Mouse (Mus musculus): Measurements from ENCODE around the gene Hemgn. TPM values are rescaled to one million over a fixed set of nuclear protein-coding genes. Genes with fewer than 3 reads are reported as not detected.

Gene Hemgn
- total and polyA plus RNA-seq, 2 experiments: not detected

DNA sequence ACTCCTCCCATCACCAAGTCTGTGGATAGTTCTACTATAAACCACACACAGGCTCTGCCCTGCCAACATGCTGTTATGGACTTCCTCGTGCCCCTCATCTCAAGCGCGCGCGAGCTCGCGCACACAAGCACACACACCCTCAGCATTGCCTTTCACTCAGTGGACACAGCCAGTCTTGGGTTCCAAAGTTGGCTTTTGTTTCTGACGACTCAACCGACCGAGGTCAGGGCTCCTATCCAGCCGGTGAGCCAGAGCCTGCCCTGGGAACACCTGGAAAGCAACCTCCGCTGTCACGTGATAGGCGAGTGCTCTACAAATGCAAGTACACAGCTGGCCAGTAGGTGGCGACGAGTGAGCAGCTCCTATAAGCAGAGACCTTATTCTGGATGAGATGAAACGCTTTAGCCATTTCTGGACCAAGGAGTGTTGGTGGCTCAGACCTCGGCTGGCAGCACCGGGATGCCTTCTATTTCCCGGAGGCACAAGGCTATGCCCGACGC is 38.4 kb downstream of the Hemgn start:
- H3K36me3 ChIP-seq (ENCODE audit: control insufficient read depth, insufficient read depth, low read length): peaks cover 10% of the 10 kb centered on the region
- peak overlapping the region; percentile 8; the same call in 1 of the 2 replicates for H3K9ac ChIP-seq (ENCODE audit: low read depth, low read length)
- H3K4me1 ChIP-seq (ENCODE audit: control insufficient read depth, insufficient read depth, low read length): peaks cover 2% of the 10 kb centered on the region; the same call in 1 of the 2 replicates
- DNase-seq (ENCODE audit: extremely low read depth, low read depth, low spot score): peak; percentile 89
- WGBS: 18% methylated on average over 22 of the region's 22 CpGs
- H3K79me2 ChIP-seq (ENCODE audit: control insufficient read depth, insufficient read depth, low read length): no peaks in the 10 kb centered on the region
- H3K27ac ChIP-seq (replicated peaks; ENCODE audit: insufficient read depth, low read depth, low read length): no peak overlapping the region
- no peaks in the 10 kb centered on the region for H3K27me3 ChIP-seq (ENCODE audit: control insufficient read depth, insufficient read depth, low read length)
- H3K4me3 ChIP-seq (ENCODE audit: insufficient read depth, low read depth, low read length): peak overlapping the region; percentile 40
- TF ChIP-seq POLR2A (IDR thresholded peaks at IDR 0.05; ENCODE audit: extremely low read depth, insufficient read depth, low read length) (no peak), CTCF (IDR thresholded peaks at IDR 0.05; ENCODE audit: low read depth, low read length) (peak; percentile 89)

DNA sequence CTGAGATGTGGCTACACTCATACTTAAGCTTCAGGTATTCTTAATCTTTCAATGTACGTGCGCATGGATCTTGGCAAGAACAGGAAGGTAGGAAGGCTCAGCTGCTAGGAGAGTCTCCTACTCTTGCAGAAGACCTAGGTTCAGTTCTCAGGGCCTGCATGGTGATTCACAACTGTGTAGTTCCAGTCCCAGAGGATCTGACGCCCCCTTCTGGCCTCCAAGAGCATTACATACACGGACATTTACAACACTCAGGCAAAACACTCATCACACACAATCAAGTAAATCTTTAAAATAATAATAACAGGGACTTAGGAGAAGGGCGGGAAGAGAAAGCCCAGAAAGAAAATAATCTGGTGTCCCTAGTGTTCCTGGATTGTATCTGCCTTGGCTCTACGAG is 38.9 kb downstream of the Hemgn start:
- Histone ChIP-seq H3K27ac (replicated peaks; ENCODE audit: insufficient read depth, low read depth, low read length) (no peak overlapping the region), H3K79me2 (ENCODE audit: control insufficient read depth, insufficient read depth, low read length) (no peaks in the 10 kb centered on the region), H3K27me3 (ENCODE audit: control insufficient read depth, insufficient read depth, low read length) (no peaks in the 10 kb centered on the region), H3K36me3 (ENCODE audit: control insufficient read depth, insufficient read depth, low read length) (peaks cover 7% of the 10 kb centered on the region), H3K4me1 (ENCODE audit: control insufficient read depth, insufficient read depth, low read length) (peaks cover 2% of the 10 kb centered on the region; the same call in 1 of the 2 replicates), H3K9ac (ENCODE audit: low read depth, low read length) (no peak overlapping the region), H3K4me3 (ENCODE audit: insufficient read depth, low read depth, low read length) (no peak overlapping the region)
- TF ChIP-seq POLR2A (IDR thresholded peaks at IDR 0.05; ENCODE audit: extremely low read depth, insufficient read depth, low read length) (no peak), CTCF (IDR thresholded peaks at IDR 0.05; ENCODE audit: low read depth, low read length) (peak; percentile 48; the same call in 1 of the 2 replicates)
- 54% methylated on average over 6 of the region's 6 CpGs for WGBS
- DNase-seq (ENCODE audit: extremely low read depth, low read depth, low spot score): no peak

DNA sequence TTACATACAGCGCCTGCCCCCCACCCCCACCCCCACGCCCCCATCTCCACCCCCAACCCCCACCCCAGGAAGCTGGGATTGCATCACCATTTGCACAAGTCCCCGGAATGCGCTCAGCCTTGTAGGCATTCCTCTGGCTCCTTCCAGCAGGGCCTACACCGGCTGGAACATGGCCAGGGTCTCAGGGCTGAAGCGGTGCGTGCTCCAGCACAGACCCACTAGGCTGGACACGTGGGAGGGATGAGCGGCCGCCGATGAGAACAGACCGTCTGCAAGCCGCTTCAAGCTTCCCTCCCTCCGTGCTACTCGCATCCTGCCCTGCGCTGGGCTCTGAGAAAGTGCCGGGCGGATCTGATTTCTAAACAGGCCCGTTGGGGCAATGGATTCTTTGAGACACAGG is 42.3 kb downstream of the Hemgn start:
- WGBS: 8% methylated on average over 19 of the region's 19 CpGs
- H3K36me3 ChIP-seq (ENCODE audit: control insufficient read depth, insufficient read depth, low read length): no peaks in the 10 kb centered on the region
- peaks cover 8% of the 10 kb centered on the region; the same call in 1 of the 2 replicates for H3K27me3 ChIP-seq (ENCODE audit: control insufficient read depth, insufficient read depth, low read length)
- H3K9ac ChIP-seq (ENCODE audit: low read depth, low read length): no peak overlapping the region
- H3K4me1 ChIP-seq (ENCODE audit: control insufficient read depth, insufficient read depth, low read length): peaks cover 2% of the 10 kb centered on the region; the same call in 1 of the 2 replicates
- TF ChIP-seq POLR2A (IDR thresholded peaks at IDR 0.05; ENCODE audit: extremely low read depth, insufficient read depth, low read length): no peak
- no peak for TF ChIP-seq CTCF (IDR thresholded peaks at IDR 0.05; ENCODE audit: low read depth, low read length)
- no peak overlapping the region for H3K4me3 ChIP-seq (ENCODE audit: insufficient read depth, low read depth, low read length)
- H3K79me2 ChIP-seq (ENCODE audit: control insufficient read depth, insufficient read depth, low read length): no peaks in the 10 kb centered on the region
- no peak overlapping the region for H3K27ac ChIP-seq (replicated peaks; ENCODE audit: insufficient read depth, low read depth, low read length)
- no peak for DNase-seq (ENCODE audit: extremely low read depth, low read depth, low spot score)

DNA sequence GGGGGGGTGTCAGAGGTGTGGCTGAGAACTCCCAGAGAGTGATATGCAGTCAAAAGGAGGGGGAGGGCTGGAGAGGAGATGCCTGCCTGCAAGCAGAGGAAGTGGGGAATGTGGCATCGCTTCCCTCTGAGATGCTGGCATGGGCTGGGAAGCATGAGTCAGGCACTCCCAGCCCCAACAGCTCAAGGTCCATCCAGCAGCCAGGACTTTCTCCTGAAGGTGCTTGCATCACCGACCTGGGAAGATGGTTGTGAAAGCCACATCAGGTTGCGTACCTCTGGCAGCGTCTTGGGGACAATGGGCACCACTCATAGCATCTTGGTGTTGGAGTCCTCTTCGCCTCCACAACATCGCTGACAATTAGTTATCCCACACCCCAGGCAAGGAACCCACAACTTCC is 42.9 kb downstream of the Hemgn start:
- no peak overlapping the region for H3K4me3 ChIP-seq (ENCODE audit: insufficient read depth, low read depth, low read length)
- H3K27ac ChIP-seq (replicated peaks; ENCODE audit: insufficient read depth, low read depth, low read length): no peak overlapping the region
- 38% methylated on average over 6 of the region's 6 CpGs for WGBS
- no peak for DNase-seq (ENCODE audit: extremely low read depth, low read depth, low spot score)
- TF ChIP-seq POLR2A (IDR thresholded peaks at IDR 0.05; ENCODE audit: extremely low read depth, insufficient read depth, low read length): no peak
- no peak for TF ChIP-seq CTCF (IDR thresholded peaks at IDR 0.05; ENCODE audit: low read depth, low read length)
- no peak overlapping the region for H3K9ac ChIP-seq (ENCODE audit: low read depth, low read length)
- no peaks in the 10 kb centered on the region for H3K36me3 ChIP-seq (ENCODE audit: control insufficient read depth, insufficient read depth, low read length)
- no peaks in the 10 kb centered on the region for H3K79me2 ChIP-seq (ENCODE audit: control insufficient read depth, insufficient read depth, low read length)
- peaks cover 2% of the 10 kb centered on the region; the same call in 1 of the 2 replicates for H3K4me1 ChIP-seq (ENCODE audit: control insufficient read depth, insufficient read depth, low read length)
- peaks cover 8% of the 10 kb centered on the region; the same call in 1 of the 2 replicates for H3K27me3 ChIP-seq (ENCODE audit: control insufficient read depth, insufficient read depth, low read length)

DNA sequence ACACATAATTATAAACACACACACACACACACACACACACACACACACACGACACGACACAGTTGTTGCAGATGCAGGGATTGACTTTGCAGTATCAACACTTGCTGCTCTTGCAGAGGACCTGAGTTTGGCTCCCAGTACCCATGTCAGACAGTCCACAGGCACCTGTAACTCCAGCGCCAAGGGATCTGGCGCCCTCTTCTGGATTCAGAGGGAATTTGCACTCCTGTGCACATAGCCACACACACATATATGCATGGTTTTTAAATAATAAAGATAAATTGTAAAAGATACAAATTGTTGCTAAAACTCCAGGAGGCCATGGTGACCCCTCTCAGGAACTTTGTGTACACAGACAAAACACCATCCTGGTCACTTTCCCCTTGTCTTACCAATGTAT is 44.2 kb downstream of the Hemgn start:
- H3K79me2 ChIP-seq (ENCODE audit: control insufficient read depth, insufficient read depth, low read length): no peaks in the 10 kb centered on the region
- H3K27me3 ChIP-seq (ENCODE audit: control insufficient read depth, insufficient read depth, low read length): peaks cover 8% of the 10 kb centered on the region; the same call in 1 of the 2 replicates
- no peak overlapping the region for H3K27ac ChIP-seq (replicated peaks; ENCODE audit: insufficient read depth, low read depth, low read length)
- WGBS: 69% methylated on average over 4 of the region's 4 CpGs
- H3K4me3 ChIP-seq (ENCODE audit: insufficient read depth, low read depth, low read length): no peak overlapping the region
- TF ChIP-seq POLR2A (IDR thresholded peaks at IDR 0.05; ENCODE audit: extremely low read depth, insufficient read depth, low read length): no peak
- TF ChIP-seq CTCF (IDR thresholded peaks at IDR 0.05; ENCODE audit: low read depth, low read length): peak; percentile 37; the same call in 1 of the 2 replicates
- no peak overlapping the region for H3K9ac ChIP-seq (ENCODE audit: low read depth, low read length)
- H3K4me1 ChIP-seq (ENCODE audit: control insufficient read depth, insufficient read depth, low read length): no peaks in the 10 kb centered on the region
- DNase-seq (ENCODE audit: extremely low read depth, low read depth, low spot score): no peak
- no peaks in the 10 kb centered on the region for H3K36me3 ChIP-seq (ENCODE audit: control insufficient read depth, insufficient read depth, low read length)

DNA sequence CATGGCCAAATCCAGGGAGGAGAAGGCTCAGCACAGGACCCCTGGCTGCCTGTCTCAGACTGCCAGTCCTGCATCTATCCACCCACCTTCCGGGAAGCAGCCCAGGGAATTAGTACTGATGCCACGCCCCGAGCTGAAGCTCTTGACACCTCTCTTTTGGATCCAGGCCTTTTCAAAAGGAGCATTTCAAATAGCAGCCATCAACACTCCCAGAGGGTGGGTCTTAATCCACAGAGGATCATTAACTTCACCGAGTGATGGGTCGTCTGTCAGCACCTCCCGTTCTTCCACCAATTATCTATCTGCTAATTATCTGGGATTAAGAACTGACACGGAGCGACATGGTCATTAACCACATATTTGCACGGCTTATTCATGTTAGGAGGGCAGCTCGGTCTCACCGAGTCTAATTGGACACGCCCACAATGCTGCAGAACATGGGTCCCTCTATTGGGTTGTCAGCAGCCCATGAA is 45.8 kb downstream of the Hemgn start:
- H3K79me2 ChIP-seq (ENCODE audit: control insufficient read depth, insufficient read depth, low read length): no peaks in the 10 kb centered on the region
- 14% methylated on average over 12 of the region's 12 CpGs for WGBS
- H3K9ac ChIP-seq (ENCODE audit: low read depth, low read length): no peak overlapping the region
- TF ChIP-seq POLR2A (IDR thresholded peaks at IDR 0.05; ENCODE audit: extremely low read depth, insufficient read depth, low read length) (no peak), CTCF (IDR thresholded peaks at IDR 0.05; ENCODE audit: low read depth, low read length) (no peak)
- H3K36me3 ChIP-seq (ENCODE audit: control insufficient read depth, insufficient read depth, low read length): no peaks in the 10 kb centered on the region
- no peaks in the 10 kb centered on the region for H3K4me1 ChIP-seq (ENCODE audit: control insufficient read depth, insufficient read depth, low read length)
- DNase-seq (ENCODE audit: extremely low read depth, low read depth, low spot score): no peak
- H3K27me3 ChIP-seq (ENCODE audit: control insufficient read depth, insufficient read depth, low read length): peaks cover 8% of the 10 kb centered on the region; the same call in 1 of the 2 replicates
- no peak overlapping the region for H3K27ac ChIP-seq (replicated peaks; ENCODE audit: insufficient read depth, low read depth, low read length)
- no peak overlapping the region for H3K4me3 ChIP-seq (ENCODE audit: insufficient read depth, low read depth, low read length)
